Mouse (Mus musculus) lung, adult 18-20 months (tissue): ENCODE data around the gene Scrt2.

ENCODE experiments used
- DNase-seq, 2 experiments: peaks; one replicate each; pipeline ENCODE4 v3.0.0; 2022; ENCODE audit warnings: mixed read lengths in 2 of 2

The Scrt2 gene

DNA sequence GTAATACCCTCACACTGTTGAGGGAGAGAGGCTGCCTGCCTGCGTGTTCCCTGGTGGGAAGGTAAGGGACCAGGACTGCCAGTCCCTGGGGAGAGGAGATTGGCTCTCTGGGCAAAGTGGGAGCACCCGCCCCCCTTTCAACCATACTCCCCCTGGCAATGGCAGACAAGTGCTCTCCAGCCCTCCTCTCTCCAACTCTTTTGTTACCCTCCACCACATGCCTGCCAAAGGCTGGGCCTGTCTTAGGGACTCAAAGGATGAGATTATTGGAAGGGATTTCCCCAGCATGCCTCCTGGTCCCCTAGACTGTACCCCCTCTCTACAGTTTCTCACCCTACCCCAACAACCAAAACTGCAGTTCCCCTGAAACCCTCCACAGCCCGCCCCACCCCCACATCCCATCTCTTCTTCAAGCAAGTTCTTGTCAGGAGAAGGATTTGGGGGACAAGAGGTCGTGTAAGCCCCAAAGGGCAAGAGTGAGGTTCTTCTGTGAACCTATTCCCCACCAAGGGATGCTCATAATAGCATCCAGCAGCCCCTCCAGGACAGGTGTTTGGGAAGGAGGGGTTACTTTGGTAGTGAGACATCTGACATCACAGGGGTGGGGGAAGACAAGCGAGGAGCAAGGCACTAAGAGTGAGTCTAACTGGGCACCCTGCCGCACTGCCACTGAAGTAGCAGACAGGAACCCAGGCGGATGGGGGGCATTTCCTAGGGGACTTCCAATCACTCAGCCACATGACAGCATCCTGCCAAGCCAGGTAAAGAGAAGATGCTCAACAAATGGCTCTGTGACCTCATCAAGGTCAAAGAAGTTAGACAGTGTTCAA is 1.3 kb downstream of the Scrt2 start:
- no peak for DNase-seq

DNA sequence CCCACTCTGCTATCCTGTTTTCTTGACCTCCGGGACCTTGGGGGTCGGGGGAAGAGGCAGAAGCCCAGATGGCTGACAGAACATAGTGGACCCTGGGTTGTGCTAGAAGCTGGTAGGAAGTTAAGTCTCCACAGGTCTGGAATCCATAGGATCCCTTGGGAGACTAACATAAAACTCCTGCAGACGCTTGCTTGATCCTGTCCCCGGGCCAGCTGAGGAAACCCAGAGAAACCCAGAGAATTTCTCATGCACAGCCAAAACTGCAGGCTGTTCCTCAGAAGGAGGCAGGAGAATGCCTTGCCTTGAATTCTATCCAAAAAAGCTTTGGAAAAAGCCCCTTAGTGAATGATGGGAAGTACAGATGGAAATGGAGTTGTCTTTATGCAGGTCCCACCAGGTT is 2.1 kb downstream of the Scrt2 start:
- no peak for DNase-seq

GRCm38 (mm10) chr2:152084298-152084697 is 3.0 kb downstream of the Scrt2 start:
- DNase-seq: no peak

DNA sequence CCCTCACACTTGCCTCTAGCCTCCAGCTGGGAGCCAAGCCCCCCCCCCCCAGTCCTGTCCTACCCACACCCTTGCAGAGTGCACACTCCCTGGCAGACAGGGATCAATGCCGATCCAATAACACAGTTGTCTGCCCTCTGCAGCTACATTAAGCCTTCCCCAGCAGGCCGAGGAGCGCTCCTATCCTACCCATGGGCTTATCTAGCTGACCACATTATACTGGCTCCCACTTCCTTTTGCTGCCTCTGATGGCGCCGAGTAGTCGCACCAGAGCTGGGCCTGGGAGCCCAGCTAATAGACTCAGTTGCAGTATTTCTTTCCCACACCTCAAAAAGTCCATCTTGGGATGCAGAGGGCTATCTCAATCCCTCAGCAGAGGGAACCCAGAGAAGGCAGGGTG is 4.1 kb downstream of the Scrt2 start:
- DNase-seq: no peak

DNA sequence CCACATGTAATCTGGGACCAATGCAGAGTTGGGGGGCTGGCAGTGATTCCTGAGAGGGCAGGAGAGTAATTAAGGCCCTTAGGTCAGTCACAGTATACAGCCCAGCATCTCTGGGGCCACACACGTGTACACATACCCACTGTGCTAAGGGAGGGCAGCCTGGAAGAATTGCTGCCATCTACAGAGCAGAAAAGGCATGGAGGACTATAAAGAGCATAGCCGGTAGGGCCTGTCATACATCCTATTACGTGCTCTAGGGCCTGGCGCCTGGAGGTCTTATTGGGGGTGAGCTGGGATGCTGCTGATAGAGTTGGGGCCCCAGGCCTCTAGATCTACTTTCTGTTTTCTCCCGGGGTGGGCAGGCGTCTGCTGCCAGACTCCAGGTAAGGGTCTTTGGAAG is 5.1 kb downstream of the Scrt2 start:
- DNase-seq: no peak

GRCm38 (mm10) chr2:152087111-152087510 is 5.8 kb downstream of the Scrt2 start:
- no peak for DNase-seq

DNA sequence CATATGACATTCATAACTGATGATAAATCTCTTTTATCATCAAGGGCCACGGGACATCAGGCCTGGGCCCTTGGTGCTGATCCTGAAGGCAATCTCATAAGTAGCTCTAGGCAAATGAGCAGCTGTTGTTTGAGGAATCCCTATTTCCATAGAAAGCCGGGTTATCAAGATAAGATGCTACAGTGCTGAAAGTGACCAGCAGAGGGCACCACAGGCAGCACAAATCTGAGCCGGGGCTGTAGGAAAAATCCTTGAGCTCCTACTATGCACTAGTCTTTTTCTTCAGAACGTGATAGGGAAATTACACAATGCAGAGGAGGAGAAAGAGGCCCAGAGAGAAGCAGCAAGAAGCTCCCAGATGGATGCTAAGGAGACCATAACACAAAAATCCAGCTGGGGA is 7.7 kb downstream of the Scrt2 start:
- peak in 1 of 2 experiments; percentile 29 for DNase-seq

- no peak for DNase-seq
These were observed 8.3 kb downstream of the Scrt2 start for GRCm38 (mm10) chr2:152089581-152089980.

DNA sequence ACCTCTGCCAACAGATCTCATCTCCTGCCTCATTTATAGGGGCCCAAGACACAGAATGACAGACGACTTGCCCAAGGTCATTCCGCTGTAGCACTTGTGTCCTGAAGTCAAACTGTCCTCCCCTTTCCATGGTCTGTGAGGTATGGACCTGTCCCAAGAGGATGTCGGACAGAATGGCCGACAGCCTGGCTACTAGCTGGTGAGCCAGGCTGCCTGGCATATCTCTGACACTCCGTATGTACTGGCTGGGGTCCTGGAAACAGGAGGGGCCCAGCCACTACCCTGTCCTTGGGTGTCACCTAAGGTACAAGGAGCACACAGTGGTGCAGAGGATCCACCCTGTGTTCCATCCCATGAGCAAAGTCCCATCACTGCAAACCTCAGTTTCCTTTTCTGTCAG is 9.2 kb downstream of the Scrt2 start:
- no peak for DNase-seq

DNA sequence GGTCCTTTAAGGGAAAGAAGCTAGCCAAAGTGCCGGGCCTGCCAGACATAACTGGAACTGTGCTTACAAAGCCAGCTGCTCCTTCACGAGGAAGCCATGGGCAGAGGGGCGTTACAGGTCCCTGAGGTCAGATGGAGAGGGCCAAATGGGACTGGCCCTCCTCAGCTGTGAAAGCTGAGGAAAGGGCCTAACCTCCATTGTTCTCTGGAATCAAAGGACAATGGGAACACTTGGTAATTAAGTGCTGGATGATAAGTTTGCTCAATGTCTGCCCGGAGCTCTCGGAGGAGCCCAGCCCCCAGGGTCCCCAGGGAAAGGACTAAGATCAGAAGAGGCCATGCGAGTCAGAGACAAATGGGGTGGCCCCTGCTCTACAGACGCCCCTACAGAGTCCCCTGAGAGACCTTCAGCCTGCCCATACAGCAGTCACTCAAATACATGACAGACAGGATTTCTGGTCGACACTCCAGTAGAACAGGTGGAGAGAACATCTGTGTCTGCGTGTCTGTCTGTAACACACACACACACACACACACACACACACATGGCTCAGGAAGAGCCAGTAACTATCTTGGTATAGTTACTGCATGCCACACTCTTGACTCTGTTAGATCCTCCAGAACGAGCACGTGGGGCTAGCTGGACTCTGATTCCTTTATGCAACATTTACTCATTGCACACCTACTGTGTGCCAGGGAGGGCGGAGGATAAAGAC is 10.2 kb downstream of the Scrt2 start:
- no peak for DNase-seq

DNA sequence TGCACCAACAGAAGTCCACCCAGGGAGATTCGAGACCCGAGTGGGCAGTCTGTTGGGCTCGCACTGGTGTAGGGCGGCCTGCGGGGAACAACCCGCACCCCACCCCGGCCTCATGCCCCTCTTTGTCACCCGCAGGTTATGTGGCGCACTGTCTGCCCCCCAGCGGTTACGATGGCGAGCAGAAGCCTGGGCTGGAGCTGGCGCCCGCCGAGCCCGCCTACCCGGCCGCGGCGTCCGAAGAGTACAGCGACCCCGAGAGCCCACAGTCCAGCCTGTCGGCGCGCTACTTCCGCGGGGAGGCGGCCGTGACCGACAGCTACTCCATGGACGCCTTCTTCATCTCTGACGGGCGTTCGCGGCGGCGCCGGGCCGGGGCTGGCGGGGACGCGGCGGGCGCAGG is 11.6 kb downstream of the Scrt2 start:
- no peak for DNase-seq

DNA sequence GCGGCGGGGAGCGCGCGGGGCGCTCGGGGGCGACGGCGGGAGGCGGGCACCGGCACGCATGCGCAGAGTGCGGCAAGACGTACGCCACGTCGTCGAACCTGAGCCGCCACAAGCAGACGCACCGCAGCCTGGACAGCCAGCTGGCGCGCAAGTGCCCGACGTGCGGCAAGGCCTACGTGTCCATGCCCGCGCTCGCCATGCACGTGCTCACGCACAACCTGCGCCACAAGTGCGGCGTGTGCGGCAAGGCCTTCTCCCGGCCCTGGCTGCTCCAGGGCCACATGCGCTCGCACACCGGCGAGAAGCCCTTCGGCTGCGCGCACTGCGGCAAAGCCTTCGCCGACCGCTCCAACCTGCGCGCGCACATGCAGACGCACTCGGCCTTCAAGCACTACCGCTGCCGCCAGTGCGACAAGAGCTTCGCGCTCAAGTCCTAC is 12.0 kb downstream of the Scrt2 start:
- DNase-seq: no peak

DNA sequence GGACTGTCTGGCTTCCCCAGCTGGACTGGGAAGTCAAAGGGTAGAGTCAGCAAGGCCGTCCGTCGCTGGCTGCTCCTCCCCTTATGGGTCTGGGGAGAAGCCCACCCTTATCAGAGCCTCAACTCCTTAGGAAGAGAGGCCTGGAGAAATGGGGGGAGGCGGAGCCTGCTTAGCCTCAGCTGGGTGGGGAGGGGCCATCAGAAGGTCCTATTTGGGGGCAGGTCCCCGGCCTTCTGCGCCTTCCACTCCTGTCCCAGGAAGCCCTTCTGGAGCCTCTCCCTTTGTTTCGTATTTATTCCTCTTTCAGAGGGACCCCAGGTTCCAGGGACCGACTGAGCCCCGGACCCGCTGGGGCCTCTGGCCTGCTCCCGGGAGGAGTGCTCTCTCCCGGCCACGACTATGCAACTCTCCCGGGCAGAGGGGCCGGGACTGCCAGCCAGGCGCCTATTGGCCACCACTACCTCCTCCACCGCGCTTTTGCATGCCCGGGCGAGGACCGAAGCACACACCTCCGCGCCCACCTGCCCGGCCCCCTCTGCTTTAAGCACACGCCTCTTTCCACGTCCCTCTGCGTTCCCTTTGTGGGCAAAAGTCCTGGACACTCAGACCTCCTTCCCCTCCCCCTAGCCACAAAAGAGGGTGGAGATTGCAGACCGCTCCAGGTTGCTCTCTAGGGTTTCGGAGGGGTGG is 13.7 kb downstream of the Scrt2 start:
- DNase-seq: no peak

DNA sequence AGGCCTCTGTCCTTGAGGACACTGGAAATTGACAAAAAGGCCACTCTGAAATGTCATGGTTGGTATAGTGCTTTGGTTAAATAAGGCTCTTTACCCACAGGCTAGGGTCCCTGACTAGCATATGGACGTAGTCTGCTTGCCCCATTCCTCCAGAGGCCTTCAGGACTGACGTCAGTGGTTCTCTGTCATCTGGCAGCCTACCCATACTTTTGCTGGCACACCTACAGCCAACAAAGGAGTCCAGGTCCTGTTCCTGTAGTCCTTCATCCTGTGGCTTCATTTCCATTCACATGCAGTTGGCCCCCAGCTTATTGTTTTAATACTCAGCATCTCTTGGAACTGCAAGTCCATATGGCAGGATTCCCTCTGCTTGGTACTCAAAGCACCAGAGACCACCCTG is 15.6 kb downstream of the Scrt2 start:
- no peak for DNase-seq

- no peak for DNase-seq
These were observed 16.6 kb downstream of the Scrt2 start for GRCm38 (mm10) chr2:152097916-152098315.

DNA sequence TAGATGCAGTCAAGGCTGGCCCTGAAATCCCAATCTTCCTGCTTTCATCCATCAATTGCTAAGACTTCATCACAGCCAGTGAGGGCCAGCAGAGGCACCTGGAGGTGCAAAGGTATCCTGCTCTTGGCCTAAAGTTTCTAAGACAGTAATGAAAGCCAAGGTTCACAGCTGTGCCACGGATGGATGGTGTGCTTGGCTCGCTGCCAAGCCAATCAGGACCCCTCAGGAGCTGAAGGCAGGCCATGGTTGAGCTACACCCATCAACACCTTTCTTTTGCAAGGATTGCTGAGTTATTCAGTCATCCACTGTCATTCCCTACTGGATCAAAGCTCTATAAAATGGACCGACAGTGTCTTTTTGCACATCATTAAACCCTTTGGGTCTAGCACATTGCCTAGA is 18.2 kb downstream of the Scrt2 start:
- DNase-seq: no peak

DNA sequence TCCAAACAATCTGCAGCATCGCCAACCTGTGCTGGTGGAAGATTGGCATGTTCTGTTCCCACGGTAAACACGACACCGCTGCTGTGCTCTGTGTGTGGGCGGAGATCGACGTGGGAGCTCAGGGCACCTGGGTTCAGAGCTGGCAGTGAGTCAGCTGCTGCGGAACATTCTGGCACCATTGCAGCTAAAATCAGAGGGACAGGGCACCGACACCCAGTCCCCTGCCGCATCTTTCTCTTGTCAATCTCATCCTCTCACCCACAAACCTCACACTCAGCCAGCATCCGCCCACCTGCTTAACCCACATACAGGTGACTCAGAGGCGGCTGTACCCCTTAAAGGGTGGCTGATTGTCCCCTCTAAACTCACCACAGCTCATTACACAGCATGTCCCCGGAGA is 20.4 kb downstream of the Scrt2 start:
- no peak for DNase-seq

- DNase-seq: no peak
These were observed 21.0 kb downstream of the Scrt2 start for GRCm38 (mm10) chr2:152102369-152102768.

- DNase-seq: peak; percentile 16 to 17
These were observed 23.5 kb downstream of the Scrt2 start for GRCm38 (mm10) chr2:152104711-152105317.

GRCm38 (mm10) chr2:152105318-152106224 is 24.2 kb downstream of the Scrt2 start, which contains the start of gene Srxn1:
Srxn1 (plus strand) TSS chr2:152105516.
- peak; percentile 88 to 91 for DNase-seq

GRCm38 (mm10) chr2:152106225-152106595 is 24.9 kb downstream of the Scrt2 start:
- DNase-seq: no peak

- DNase-seq: no peak
These were observed 25.3 kb downstream of the Scrt2 start for GRCm38 (mm10) chr2:152106597-152106996.
